Comparison of ENCODE assay signal across 13 mouse cellular contexts in the genomic region with DNA sequence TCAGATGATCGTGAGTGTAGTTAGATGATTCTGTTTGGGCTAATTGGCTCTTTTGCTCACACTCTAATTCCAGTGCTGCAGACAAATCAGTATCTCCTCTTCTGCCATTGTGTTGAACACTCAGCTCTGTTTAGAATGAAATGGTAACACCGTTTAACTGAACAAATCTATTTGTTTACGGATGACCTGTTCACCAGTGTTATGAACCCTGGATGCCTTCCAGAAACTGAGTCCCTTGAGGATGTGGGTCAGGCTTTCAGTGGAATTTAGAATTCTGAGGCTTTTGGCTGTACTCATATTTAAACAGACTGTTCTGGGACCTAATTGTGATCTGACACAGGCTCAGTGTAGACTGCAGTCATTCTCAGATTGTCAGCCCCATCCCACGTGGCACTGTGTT.
DNase-seq lines count a peak whose midpoint lies in the region; ATAC-seq and TF ChIP-seq lines count a peak whose summit lies in the region.
"Had no signal": no experiment of that assay in that cellular context is flagged by ENCODE, and none has a peak within 500 bp of the region (broad histone marks: within the 10 kb centered on the region; RNA-seq: fewer than 3 reads in every experiment).

No protein-coding gene starts in this region.

- no peaks in the 10 kb centered on the region for H3K27me3 ChIP-seq in forebrain, embryonic 14.5 days (replicated peaks; ENCODE audit: control insufficient read depth, insufficient read depth, low read length)
- H3K27me3 ChIP-seq: midbrain, embryonic 15.5 days had no signal

- H3K9ac ChIP-seq in forebrain, embryonic 14.5 days (ENCODE audit: low read length) = no peak overlapping the region
- H3K9ac ChIP-seq: midbrain, embryonic 15.5 days had no signal

- 40% methylated on average over 4 of the region's 4 CpGs for WGBS in forebrain, embryonic 14.5 days

- no peaks in the 10 kb centered on the region for H3K9me3 ChIP-seq in forebrain, embryonic 14.5 days (replicated peaks; ENCODE audit: control insufficient read depth, low read length)
- H3K9me3 ChIP-seq: hindbrain, embryonic 10.5 days; midbrain, embryonic 15.5 days had no signal

- no peak overlapping the region for H3K4me2 ChIP-seq in forebrain, embryonic 14.5 days (ENCODE audit: low read length)
- H3K4me2 ChIP-seq: midbrain, embryonic 15.5 days had no signal

- H3K4me1 ChIP-seq in forebrain, embryonic 14.5 days (ENCODE audit: control insufficient read depth, insufficient read depth, low read length) = no peaks in the 10 kb centered on the region
- H3K4me1 ChIP-seq: hindbrain, embryonic 10.5 days; midbrain, embryonic 15.5 days had no signal

- no peaks in the 10 kb centered on the region for H3K36me3 ChIP-seq in forebrain, embryonic 14.5 days (ENCODE audit: control insufficient read depth, insufficient read depth, low read length)
- H3K36me3 ChIP-seq: hindbrain, embryonic 10.5 days; midbrain, embryonic 15.5 days had no signal

- no peak overlapping the region for H3K4me3 ChIP-seq in gastrocnemius, adult 2 months
- no peak overlapping the region for H3K4me3 ChIP-seq in forebrain, embryonic 14.5 days (ENCODE audit: low read depth, low read length)
- H3K4me3 ChIP-seq: hindbrain, embryonic 10.5 days; midbrain, embryonic 15.5 days had no signal

- no peak overlapping the region for H3K27ac ChIP-seq in gastrocnemius, adult 2 months
- H3K27ac ChIP-seq in forebrain, embryonic 14.5 days (ENCODE audit: low read depth, low read length) = no peak overlapping the region
- H3K27ac ChIP-seq: hindbrain, embryonic 10.5 days; midbrain, embryonic 15.5 days had no signal

- intact Hi-C loops in gastrocnemius, adult 2 months (cut with DNase I) = no loop called here

- no peak for ATAC-seq in forebrain, embryonic 14.5 days
- ATAC-seq: midbrain, embryonic 15.5 days had no signal

- peak; percentile 24 for DNase-seq in gastrocnemius, adult 2 months
- no peak for DNase-seq in gastrocnemius, adult 8-10 months (ENCODE audit: low spot score in 2 of 2)
- DNase-seq in kidney, adult 9 months = peak; percentile 30
- no peak for DNase-seq in kidney, adult 11 months
- peak; percentile 92 for DNase-seq in Muller cell, postnatal 12 days (ENCODE audit: inconsistent ontology term)
- DNase-seq in gastrocnemius, postnatal 10 days = peak; percentile 23
- DNase-seq in right cerebral cortex, adult 18-20 months = no peak
- no peak for DNase-seq in forebrain, embryonic 14.5 days (ENCODE audit: low spot score)
- DNase-seq: cerebellum, postnatal 25 days; lung, adult 18-20 months; thymus, postnatal 25 days had no signal

- TF ChIP-seq CTCF in gastrocnemius, adult 2 months (IDR thresholded peaks at IDR 0.05) = no peak

Comparison
In these comparisons a context has a peak if more than half of its experiments do, and no peak if none do; other contexts are left out.
1. DNase-seq: peak in gastrocnemius, adult 2 months (single experiment), kidney, adult 9 months (single experiment), Muller cell, postnatal 12 days (single experiment) and gastrocnemius, postnatal 10 days (single experiment); none in gastrocnemius, adult 8-10 months (0 of 2), kidney, adult 11 months (single experiment), right cerebral cortex, adult 18-20 months (single experiment) and forebrain, embryonic 14.5 days (single experiment).